Mouse (Mus musculus): Measurements from ENCODE around the gene Prr13.

- TF ChIP-seq ZC3H11A (IDR thresholded peaks at IDR 0.05; ENCODE audit: borderline replicate concordance, low read depth, low read length) (no peak), ZNF384 (IDR thresholded peaks at IDR 0.05; ENCODE audit: low read depth, low read length) (no peak), HCFC1 (IDR thresholded peaks at IDR 0.05; ENCODE audit: borderline replicate concordance, insufficient read depth, low read length) (no peak), MAFK (IDR thresholded peaks at IDR 0.05; ENCODE audit: insufficient read depth, low read depth, low read length) (no peak), CHD2 (IDR thresholded peaks at IDR 0.05; ENCODE audit: low read depth, low read length) (no peak)
Measured at GRCm38 (mm10) chr15:102502254-102502840, 43.5 kb downstream of the Prr13 start.
